Mouse (Mus musculus) frontal cortex, postnatal 25 days (tissue): ENCODE results near the gene Timeless.
A peak's percentile ranks its signal among the peaks of the same experiment; 100 is the strongest.
"Not testable (repeated sequence)": the region's sequence is repeated elsewhere in the genome, so short reads cannot be mapped to it uniquely, and the experiment has no call there.

ENCODE experiments used
- DNase-seq, 2 experiments: peaks; one replicate each; pipeline ENCODE4 v3.0.0; 2022; ENCODE audit warnings: low spot score in 2 of 2

The Timeless gene

GRCm38 (mm10) chr10:128231697-128232419, at the start of gene Timeless:
Gene Timeless, plus strand, starts transcription at chr10:128232065.
- DNase-seq: peak; percentile 74 to 82

DNA sequence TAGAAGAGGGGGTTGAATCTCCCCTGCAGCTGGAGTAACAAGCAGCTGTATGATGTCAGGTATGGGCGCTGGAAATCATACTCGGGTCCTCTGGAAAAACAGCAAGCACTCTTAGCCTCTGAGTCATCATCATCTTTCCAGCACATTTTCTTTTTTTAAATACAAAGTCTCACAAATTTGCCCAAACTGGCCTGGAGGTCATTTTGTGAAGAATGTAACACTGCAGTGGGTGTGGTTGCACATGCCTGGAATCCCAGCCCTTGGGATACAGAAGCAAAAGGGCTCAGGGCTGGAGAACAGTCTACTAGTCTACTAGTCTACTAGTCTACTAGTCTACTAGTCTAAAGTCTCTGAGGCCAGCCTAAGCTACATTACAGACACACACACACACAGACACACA, 47.6 kb upstream of the Timeless start:
- DNase-seq: no peak

- DNase-seq: no peak
These were observed 46.5 kb upstream of the Timeless start for GRCm38 (mm10) chr10:128185277-128185940.

- peak; percentile 65 to 68 for DNase-seq
These were observed 45.9 kb upstream of the Timeless start for GRCm38 (mm10) chr10:128185959-128186358.

- no peak for DNase-seq
These were observed 44.7 kb upstream of the Timeless start for GRCm38 (mm10) chr10:128187181-128187605.

DNA sequence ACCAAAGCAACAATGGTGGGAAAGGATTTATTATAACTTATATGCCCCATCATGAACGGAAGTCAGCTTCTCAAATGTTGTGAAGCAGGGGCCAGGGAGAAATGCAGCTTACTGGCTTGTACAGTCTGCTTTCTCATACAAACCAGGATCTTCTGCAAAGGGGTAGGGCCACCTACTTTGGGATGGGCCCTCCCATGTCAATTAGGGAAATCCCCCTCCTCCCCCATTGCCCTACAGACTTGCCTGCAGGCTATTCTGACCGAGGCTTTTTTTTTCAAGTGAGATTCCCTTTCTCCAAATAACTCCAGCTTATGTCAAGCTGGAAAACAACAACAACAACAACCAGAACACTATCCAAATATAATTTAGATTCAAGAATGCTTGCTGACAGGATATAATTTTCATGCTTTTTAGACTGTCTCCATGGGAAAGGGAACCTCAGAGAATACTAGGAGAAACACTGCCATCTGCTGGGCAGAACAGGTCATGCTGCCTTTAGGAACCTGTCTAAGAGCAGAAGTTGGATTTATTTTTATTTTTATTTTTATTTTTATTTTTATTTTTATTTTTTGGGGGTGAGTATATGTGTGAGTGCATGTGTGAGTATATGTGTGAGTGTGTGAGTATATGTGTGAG, 43.5 kb upstream of the Timeless start:
- DNase-seq: peak; percentile 72 to 78

DNA sequence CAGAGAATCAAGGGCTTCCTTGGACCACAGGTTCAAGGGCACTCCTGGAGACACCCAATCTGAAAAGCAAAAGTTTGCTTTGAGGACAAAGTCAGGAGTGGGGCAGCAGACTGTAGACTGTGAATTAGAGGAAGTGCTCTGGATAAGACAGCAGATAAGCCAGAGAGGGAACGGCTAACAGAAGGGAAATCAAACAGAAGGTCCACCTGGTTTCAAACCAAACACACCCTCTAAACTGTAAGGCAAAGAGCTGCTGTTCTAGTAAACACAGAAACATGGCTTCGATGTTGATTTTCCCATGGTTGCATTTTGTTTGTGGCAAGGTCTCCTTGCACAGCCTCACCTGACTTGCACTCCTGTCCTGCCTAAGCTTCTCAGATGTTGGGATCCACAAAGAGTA, 40.4 kb upstream of the Timeless start:
- DNase-seq: no peak

GRCm38 (mm10) chr10:128192030-128192766, 39.7 kb upstream of the Timeless start:
- DNase-seq: not testable (repeated sequence)

DNA sequence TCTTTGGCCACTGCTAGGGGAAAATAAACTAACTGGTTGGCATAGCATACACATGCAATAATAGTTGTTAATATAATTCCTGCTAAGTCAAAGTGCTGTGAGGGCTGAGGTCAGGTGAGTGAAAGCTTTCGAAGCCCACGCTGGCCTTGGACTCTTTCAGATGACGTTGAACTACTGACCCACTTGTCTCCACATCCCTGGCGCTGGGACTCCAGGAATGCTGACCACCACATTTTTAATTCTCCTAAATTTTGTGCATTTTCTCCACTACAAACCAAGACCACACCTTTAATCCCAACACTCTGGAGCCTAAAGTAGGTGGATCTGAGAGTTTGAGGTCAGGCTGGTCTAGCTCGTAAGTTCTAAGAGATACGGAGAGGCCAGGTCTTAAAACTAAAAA, 38.8 kb upstream of the Timeless start:
- no peak for DNase-seq

DNA sequence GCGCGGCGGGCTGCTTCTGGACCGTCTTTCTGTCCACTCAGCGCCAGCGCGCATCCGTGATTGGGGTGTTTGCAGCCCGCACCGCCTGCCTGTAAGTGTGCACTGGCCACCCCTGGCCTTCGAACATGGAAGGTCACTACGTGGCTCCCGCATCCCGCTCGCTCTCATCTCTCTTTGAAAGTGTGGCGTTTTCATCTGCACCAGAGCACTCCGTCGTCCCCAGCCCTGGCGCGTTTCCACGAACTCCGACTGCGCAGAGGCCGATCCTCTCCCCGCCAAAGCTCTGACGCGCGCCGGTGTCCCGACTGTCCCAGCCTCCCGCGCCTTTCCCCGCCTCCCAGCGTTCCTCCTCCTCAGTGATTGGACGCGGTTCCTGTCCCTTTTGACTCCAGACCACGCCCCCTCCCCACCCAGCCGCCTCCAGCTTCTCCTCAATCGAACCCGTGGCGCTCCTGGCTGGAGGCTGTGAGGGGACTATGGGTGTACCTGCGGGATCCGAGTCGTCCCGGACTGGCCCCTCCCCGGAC, 37.8 kb upstream of the Timeless start, which contains the start of gene Gls2:
Gene Gls2, plus strand, starts transcription at position 434 of the 527 bp plus-strand sequence.
- peak; percentile 95 to 98 for DNase-seq

DNA sequence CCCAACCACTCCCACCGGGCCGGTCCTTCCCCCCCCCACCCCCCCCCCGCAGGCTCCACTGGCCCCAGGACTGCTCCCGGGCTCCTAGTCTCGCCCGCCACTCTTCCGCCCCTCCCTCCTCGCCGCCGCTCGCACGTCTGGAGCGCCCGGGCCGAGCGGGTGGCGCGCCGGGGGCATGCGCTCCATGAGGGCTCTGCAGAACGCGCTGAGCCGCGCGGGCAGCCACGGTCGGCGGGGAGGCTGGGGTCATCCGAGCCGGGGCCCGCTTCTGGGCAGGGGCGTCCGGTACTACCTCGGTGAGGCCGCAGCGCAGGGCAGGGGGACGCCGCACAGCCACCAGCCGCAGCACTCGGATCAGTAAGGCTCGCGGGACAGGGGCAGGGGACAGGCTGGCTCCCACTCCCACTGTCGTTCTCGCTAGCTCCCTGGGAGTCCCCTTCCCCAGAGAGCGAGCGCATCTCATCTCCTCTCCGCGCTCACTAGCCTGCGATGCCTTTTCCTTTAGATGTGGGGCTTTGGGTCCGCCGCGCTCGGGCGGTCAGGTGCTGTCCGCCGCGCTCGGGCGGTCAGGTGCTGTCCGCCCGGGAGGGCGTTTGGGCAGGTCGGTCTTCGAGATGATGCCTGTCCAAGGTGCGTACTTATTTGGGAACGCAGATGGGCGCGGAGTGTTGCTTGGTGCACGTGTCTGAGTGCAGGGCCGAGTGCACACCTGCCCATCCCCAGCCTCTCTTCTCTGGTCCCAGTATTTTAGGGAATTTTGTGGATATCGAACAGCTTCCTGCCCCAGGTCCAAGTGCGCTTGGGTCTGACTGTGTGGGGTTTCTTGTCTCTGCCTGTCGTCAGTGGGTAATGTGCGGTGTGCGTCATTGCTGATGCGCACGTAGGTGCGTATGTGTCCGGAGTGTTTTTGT, 37.1 kb upstream of the Timeless start:
- peak; percentile 31 to 39 for DNase-seq

DNA sequence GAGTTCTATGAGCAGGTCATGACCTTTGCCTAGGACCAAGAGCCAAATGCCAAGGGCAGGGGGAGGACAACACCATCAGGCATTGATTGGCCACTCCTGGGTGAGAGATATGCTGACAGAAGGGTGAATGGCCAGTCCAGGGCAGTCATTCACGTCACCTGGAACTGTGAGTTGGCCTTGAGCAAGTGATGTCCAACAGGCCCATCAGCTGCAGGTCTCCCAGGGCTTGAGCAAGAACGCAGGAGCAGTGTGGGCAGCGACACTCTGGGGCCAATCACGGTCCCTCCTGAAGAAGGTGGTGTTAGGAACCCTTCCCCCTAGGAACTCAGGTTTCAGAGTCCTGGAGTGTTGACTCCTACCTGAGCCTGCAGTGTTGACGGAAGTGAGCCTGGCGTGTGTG, 30.0 kb upstream of the Timeless start:
- DNase-seq: no peak

DNA sequence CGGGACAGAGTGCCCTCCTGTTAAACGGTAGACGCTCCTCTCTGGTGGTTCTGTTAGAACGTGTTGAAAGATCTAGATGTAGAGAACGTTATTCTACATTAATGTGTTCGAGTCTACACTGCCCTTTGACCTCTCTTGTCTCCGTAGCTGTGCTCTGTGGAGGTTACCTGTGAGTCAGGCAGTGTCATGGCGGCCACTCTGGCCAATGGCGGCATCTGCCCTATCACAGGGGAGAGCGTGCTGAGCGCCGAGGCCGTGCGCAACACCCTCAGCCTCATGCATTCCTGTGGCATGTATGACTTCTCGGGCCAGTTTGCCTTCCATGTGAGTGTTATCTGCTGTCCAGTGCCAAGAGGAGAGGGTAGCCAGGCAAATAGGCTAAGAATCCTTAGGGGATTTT, 26.9 kb upstream of the Timeless start:
- DNase-seq: no peak

DNA sequence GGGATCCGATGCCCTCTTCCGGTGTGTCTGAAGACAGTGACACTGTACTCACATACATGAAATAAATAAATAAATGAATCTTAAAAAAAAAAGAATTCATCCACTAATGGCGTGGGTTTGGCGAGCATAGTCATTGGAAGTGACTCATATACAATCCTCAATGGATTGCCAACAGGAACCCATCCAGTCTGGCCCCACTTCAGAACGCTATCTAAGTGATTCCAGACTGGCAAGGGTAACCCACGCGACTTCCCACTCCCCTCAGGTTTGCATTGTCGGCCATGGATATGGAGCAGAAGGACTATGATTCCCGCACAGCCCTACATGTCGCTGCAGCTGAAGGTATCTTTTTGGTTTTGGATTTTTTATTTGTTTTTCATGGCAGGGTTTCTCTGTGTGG, 23.5 kb upstream of the Timeless start:
- DNase-seq: no peak

- no peak for DNase-seq
These were observed 22.4 kb upstream of the Timeless start for GRCm38 (mm10) chr10:128209311-128210009.

DNA sequence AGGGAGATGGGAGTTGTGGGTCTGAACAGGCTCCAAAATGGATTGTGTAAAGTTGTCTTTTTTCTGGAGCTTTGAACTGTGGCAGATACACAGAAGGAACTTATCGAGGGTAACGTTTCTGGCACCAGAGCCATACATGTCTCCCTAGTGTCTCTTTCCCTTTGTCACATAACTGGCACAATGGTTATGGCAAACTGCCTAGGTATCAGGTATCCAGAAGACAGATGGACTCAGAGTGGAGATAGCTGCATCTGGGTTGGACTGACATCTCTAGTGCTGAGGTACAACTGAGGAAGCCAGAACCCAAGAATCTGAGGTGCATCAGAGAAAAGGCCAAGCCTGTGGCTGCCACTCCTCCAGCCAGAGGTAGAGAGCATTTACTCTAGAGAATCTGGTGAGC, 21.7 kb upstream of the Timeless start:
- no peak for DNase-seq

GRCm38 (mm10) chr10:128210954-128211353, 20.9 kb upstream of the Timeless start:
- no peak for DNase-seq

- peak; percentile 82 to 86 for DNase-seq
These were observed 20.3 kb upstream of the Timeless start, which contains the start of gene Spryd4 for GRCm38 (mm10) chr10:128211390-128212108. Gene Spryd4, minus strand, starts transcription at chr10:128211807.

GRCm38 (mm10) chr10:128212148-128212547, 19.7 kb upstream of the Timeless start:
- DNase-seq: no peak
